Mouse (Mus musculus) G1E (cell line): ENCODE measurements at regions not wholly inside any gene's neighbourhood (a gene's known extent, or its start where the extent isn't known, plus 50 kb on each side); places are given as distances from the start of the nearest gene placed in this dataset.

ENCODE experiments used
- CTCF ChIP-seq: IDR thresholded peaks from 2 replicates; pipeline ENCODE4 v1.5.1; 2012; ENCODE audit warnings: low read depth, low read length, inconsistent platforms, mixed read lengths
- GATA1 ChIP-seq: IDR thresholded peaks from 2 replicates; pipeline ENCODE4 v1.6.1; 2012; ENCODE audit warnings: borderline replicate concordance, low read length, inconsistent platforms, mixed read lengths
- TAL1 ChIP-seq: conservative IDR thresholded peaks from 2 replicates; pipeline ENCODE4 v1.6.1; 2012; ENCODE audit warnings: low read depth, low read length, inconsistent platforms, mixed read lengths

GRCm38 (mm10) chr13:101860704-101861103 is 92.7 kb upstream of the Pik3r1 start:
- TF ChIP-seq TAL1 (no peak), CTCF (no peak), GATA1 (no peak)
